Mouse (Mus musculus) cerebellum, adult 2 months (tissue): Measurements from ENCODE around the gene Ybx3.

Experiments used
- CTCF ChIP-seq: fragments of 200-500 bp; IDR thresholded peaks from 2 replicates; pipeline ENCODE4 v1.5.1; 2011; ENCODE audit warnings: low read depth, mild to moderate bottlenecking, control low read depth, low read length, moderate library complexity, borderline replicate concordance; ENCODE audit not compliant: insufficient read depth
- POLR2A ChIP-seq: fragments of 200-500 bp; IDR thresholded peaks from 2 replicates; pipeline ENCODE4 v1.6.1; 2011; ENCODE audit warnings: low read length, control low read depth, borderline replicate concordance; ENCODE audit not compliant: insufficient read depth

DNA sequence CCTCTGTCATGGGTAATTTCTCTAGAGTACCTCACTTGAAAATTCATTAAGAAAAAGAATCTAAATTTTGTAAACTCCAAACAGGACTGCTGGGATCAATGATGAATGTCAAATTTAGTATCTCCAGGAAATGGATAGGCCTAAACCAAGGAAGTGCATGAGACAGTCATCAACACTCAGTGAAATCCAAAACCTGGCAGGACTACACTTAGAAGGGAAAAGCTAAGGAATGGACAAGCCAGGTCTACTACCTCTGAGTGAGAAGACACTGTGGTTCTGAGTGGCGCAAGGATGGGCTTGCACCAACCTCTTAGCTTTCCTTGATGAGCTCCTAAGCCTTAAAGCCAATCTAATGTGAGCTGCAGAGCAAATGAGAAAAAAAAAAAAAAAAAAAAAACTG lies 2.8 kb downstream of the Ybx3 start:
- TF ChIP-seq CTCF (no peak), POLR2A (no peak)
